Mouse (Mus musculus) heart, adult 8-10 months (tissue): ENCODE data around the gene Aptx. TPM values are rescaled to one million over a fixed set of nuclear protein-coding genes. Genes with fewer than 3 reads are reported as not detected.

Experiments used
- DNase-seq: peaks from one replicate; pipeline ENCODE4 v3.0.0; 2022; ENCODE audit warnings: low spot score
- total RNA-seq, 4 experiments: library from RNA; stranded (reverse); gene quantifications; 2 replicates each; pipeline ENCODE4 v1.2.4; 2022

The Aptx gene
- total RNA-seq = 10 to 100 TPM; 14.8 to 20.0 (median 16.2) TPM

- DNase-seq = peak; percentile 97
These were observed at the start of gene Aptx for GRCm38 (mm10) chr4:40702797-40703709. TSS of gene Aptx (minus strand) at chr4:40703194.

- DNase-seq = no peak
These were observed 32.4 kb upstream of the Aptx start for GRCm38 (mm10) chr4:40735351-40735750.

- DNase-seq = no peak
These were observed 28.3 kb upstream of the Aptx start for GRCm38 (mm10) chr4:40731262-40731661.

GRCm38 (mm10) chr4:40727247-40727646 lies 24.3 kb upstream of the Aptx start:
- no peak for DNase-seq

- DNase-seq = no peak
These were observed 22.6 kb upstream of the Aptx start for GRCm38 (mm10) chr4:40725554-40725953.

- no peak for DNase-seq
These were observed 22.1 kb upstream of the Aptx start for GRCm38 (mm10) chr4:40725141-40725540.

GRCm38 (mm10) chr4:40722687-40723460 lies 19.9 kb upstream of the Aptx start:
- peak; percentile 79 for DNase-seq

- peak; percentile 97 for DNase-seq
These were observed 19.1 kb upstream of the Aptx start, which contains the start of gene Dnaja1 for GRCm38 (mm10) chr4:40722011-40722666. TSS of gene Dnaja1 (plus strand) at chr4:40722150.

- no peak for DNase-seq
These were observed 17.9 kb upstream of the Aptx start for GRCm38 (mm10) chr4:40720910-40721309.

GRCm38 (mm10) chr4:40717141-40717540 lies 14.1 kb upstream of the Aptx start:
- DNase-seq = no peak

GRCm38 (mm10) chr4:40703710-40704275 lies 799 bp upstream of the Aptx start:
- DNase-seq = no peak

- DNase-seq = no peak
These were observed 1.2 kb downstream of the Aptx start for GRCm38 (mm10) chr4:40701796-40702195.

GRCm38 (mm10) chr4:40700216-40700615 lies 2.8 kb downstream of the Aptx start:
- no peak for DNase-seq

- DNase-seq = no peak
These were observed 5.9 kb downstream of the Aptx start for GRCm38 (mm10) chr4:40697059-40697458.

GRCm38 (mm10) chr4:40691100-40691499 lies 11.9 kb downstream of the Aptx start:
- DNase-seq = no peak

GRCm38 (mm10) chr4:40683306-40683705 lies 19.7 kb downstream of the Aptx start:
- DNase-seq = no peak

- no peak for DNase-seq
These were observed 20.6 kb downstream of the Aptx start for GRCm38 (mm10) chr4:40682359-40682758.

- peak; percentile 45 for DNase-seq
These were observed 21.1 kb downstream of the Aptx start for GRCm38 (mm10) chr4:40681908-40682307.

GRCm38 (mm10) chr4:40680250-40680860 lies 22.6 kb downstream of the Aptx start:
- no peak for DNase-seq

GRCm38 (mm10) chr4:40677132-40677531 lies 25.9 kb downstream of the Aptx start:
- DNase-seq = no peak

- DNase-seq = no peak
These were observed 26.7 kb downstream of the Aptx start for GRCm38 (mm10) chr4:40676338-40676737.
